Mouse (Mus musculus) heart, embryonic 15.5 days (tissue): Measurements from ENCODE around the gene Pdk2. TPM values are rescaled to one million over a fixed set of nuclear protein-coding genes. Genes with fewer than 3 reads are reported as not detected.

Experiments used
- ATAC-seq: fragments of 200-750 bp; cut with Nextera tagmentation; replicated peaks from 2 replicates; pipeline ENCODE4 v1.8.0; 2017; ENCODE audit warnings: low read depth, moderate TSS enrichment; ENCODE audit not compliant: insufficient number of reproducible peaks, insufficient read depth, low FRiP score
- H3K27ac ChIP-seq: fragments of 300-500 bp; sonication (generic); 2 replicates; pipeline ENCODE4 v1.5.1; 2015; ENCODE audit warnings: mild to moderate bottlenecking, inconsistent platforms
- H3K27me3 ChIP-seq: fragments of 300-500 bp; sonication (generic); 2 replicates; pipeline ENCODE4 v1.6.1; 2015; ENCODE audit warnings: inconsistent platforms
- H3K36me3 ChIP-seq: fragments of 300-500 bp; sonication (generic); 2 replicates; pipeline ENCODE4 v1.6.1; 2015; ENCODE audit warnings: mild to moderate bottlenecking, inconsistent platforms
- H3K4me1 ChIP-seq: fragments of 300-500 bp; sonication (generic); replicated peaks from 2 replicates; pipeline ENCODE4 v1.6.1; 2015; ENCODE audit warnings: inconsistent platforms
- H3K4me2 ChIP-seq: fragments of 300-500 bp; sonication (generic); 2 replicates; pipeline ENCODE4 v1.6.1; 2015; ENCODE audit warnings: inconsistent platforms, mild to moderate bottlenecking, moderate library complexity
- H3K4me3 ChIP-seq: fragments of 300-500 bp; sonication (generic); 2 replicates; pipeline ENCODE4 v1.5.1; 2015; ENCODE audit warnings: mild to moderate bottlenecking, inconsistent platforms
- H3K9ac ChIP-seq: fragments of 300-500 bp; sonication (generic); 2 replicates; pipeline ENCODE4 v1.6.1; 2015; ENCODE audit warnings: mild to moderate bottlenecking, inconsistent platforms
- H3K9me3 ChIP-seq: fragments of 300-500 bp; sonication (generic); replicated peaks from 2 replicates; pipeline ENCODE4 v1.6.1; 2016; ENCODE audit warnings: inconsistent platforms
- WGBS: fragments of 180-500 bp; shearing (Covaris S2); methylation state at CpG from one replicate; pipeline ENCODE4 v1.1.7; 2015; ENCODE audit warnings: mixed read lengths; 5-methylcytosine and 5-hydroxymethylcytosine counted together
- polyA plus RNA-seq: library from polyadenylated mRNA; unstranded; fragments of >200 nt; fragmentation: Nextera tagmentation; extraction: Ambion mirVana; gene quantifications from 2 replicates; pipeline ENCODE4 v1.2.1, GENCODE M21; 2015

Pdk2 gene
- polyA plus RNA-seq, 1 experiment from 2014 or later = 114 TPM

DNA sequence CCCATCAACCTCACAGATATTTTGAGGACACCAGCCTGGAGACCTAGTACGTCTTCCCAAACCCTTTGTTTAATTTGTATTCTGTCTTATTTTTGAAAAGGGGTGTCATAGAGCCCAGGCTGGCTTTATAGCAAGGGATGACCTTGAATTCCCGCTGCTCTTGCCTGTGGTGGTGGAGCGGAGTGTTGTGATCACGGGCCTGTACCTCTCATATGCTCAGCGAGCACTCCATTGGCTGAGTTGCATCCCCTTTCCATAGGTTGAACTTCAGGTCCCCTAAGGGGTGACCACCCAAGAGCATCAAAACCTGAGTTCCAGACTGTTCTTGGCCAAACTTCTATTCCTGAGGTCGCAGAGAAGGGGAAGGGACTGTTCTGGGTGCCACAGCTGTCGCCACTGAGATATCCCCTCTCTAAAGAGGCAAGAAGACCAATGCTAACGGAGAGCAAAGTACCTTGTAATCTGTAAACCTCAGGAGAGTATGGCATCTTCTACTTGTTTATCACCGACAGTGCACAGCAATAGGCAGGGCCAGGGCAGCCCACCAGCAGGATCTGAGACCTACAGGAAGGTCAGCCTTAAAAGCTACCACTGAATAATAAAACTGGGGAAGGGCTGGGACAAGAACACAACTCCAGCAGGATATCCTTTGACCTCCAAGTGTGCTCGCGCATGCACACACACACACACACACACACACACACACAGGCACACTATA lies 61.5 kb downstream of the Pdk2 start:
- Histone ChIP-seq H3K27me3 (no peaks in the 10 kb centered on the region), H3K36me3 (no peaks in the 10 kb centered on the region), H3K9me3 (no peaks in the 10 kb centered on the region), H3K27ac (peak overlapping the region; percentile 14; the same call in 1 of the 2 replicates), H3K4me1 (peaks cover 45% of the 10 kb centered on the region), H3K4me2 (peak overlapping the region; percentile 58), H3K4me3 (peak overlapping the region; percentile 32; the same call in 1 of the 2 replicates), H3K9ac (no peak overlapping the region)
- 73% methylated on average over 11 of the region's 11 CpGs for WGBS
- ATAC-seq = no peak

DNA sequence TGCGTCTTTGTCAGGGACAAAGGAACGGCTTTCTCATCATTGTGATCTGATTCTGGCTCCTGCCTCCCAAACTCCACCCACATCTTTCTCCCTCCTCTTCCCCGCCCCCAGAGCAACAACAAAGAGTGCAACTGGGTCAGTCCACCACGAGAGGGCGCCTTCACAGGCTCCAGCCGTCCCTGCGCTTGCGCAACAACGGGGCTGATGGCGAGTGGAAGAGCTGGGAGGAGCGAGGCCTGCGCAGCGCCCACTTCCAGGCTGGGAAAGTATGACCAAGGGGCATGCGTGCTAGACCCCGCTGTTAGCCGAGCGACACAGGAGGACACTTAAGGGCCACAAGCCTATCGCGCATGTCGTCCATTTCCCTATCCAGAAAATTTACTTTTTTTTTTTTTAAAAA lies 62.2 kb downstream of the Pdk2 start:
- peak overlapping the region; percentile 14; the same call in 1 of the 2 replicates for H3K27ac ChIP-seq
- H3K27me3 ChIP-seq = no peaks in the 10 kb centered on the region
- ATAC-seq = peak; percentile 92
- H3K9me3 ChIP-seq = no peaks in the 10 kb centered on the region
- no peaks in the 10 kb centered on the region for H3K36me3 ChIP-seq
- no peak overlapping the region; the same call in 1 of the 2 replicates for H3K9ac ChIP-seq
- H3K4me1 ChIP-seq = peaks cover 51% of the 10 kb centered on the region
- 0% methylated on average over 20 of the region's 20 CpGs for WGBS
- peak overlapping the region; percentile 58 for H3K4me2 ChIP-seq
- peak overlapping the region; percentile 32 for H3K4me3 ChIP-seq

- Histone ChIP-seq H3K27me3 (no peaks in the 10 kb centered on the region), H3K4me2 (peak overlapping the region; percentile 58), H3K4me1 (peaks cover 57% of the 10 kb centered on the region), H3K9me3 (no peaks in the 10 kb centered on the region), H3K27ac (peak overlapping the region; percentile 51; the same call in 1 of the 2 replicates), H3K36me3 (no peaks in the 10 kb centered on the region), H3K9ac (no peak overlapping the region; the same call in 1 of the 2 replicates), H3K4me3 (peak overlapping the region; percentile 32)
- WGBS = 39% methylated on average over 9 of the region's 9 CpGs
- ATAC-seq = no peak
Measured at GRCm38 (mm10) chr11:94978178-94978915, 62.8 kb downstream of the Pdk2 start.

Other genes starting within 250 kb of the Pdk2 start
- gene Col1a1, start 105.1 kb downstream of the Pdk2 start, polyA plus RNA-seq = 825 and 1,122 TPM in 2 replicates
- gene Hils1, start 73.8 kb downstream of the Pdk2 start, polyA plus RNA-seq = 0.15 and 0.22 TPM in 2 replicates
- 22.1 and 24.7 TPM in 2 replicates for gene Sgca, start 65.0 kb downstream of the Pdk2 start, polyA plus RNA-seq
- 5.0 and 6.6 TPM in 2 replicates for gene Ppp1r9b, start 50.3 kb downstream of the Pdk2 start, polyA plus RNA-seq
- gene Samd14, start 31.5 kb downstream of the Pdk2 start, polyA plus RNA-seq = 8.0 and 13.2 TPM in 2 replicates
- gene Itga3, start 35.4 kb upstream of the Pdk2 start, polyA plus RNA-seq = 9.7 and 12.9 TPM in 2 replicates
- 0.08 and 0.10 TPM in 2 replicates for gene Dlx3, start 78.8 kb upstream of the Pdk2 start, polyA plus RNA-seq
- 0.08 and 0.10 TPM in 2 replicates for gene Dlx4, start 104.9 kb upstream of the Pdk2 start, polyA plus RNA-seq
- gene Tac4, start 220.2 kb upstream of the Pdk2 start, polyA plus RNA-seq = not detected in 2 replicates